Mouse (Mus musculus) embryonic fibroblast, embryonic 13.5 days (primary cell): ENCODE measurements around the gene Tpk1.

Source experiments
- CTCF ChIP-seq: IDR thresholded peaks from 2 replicates; pipeline ENCODE4 v1.5.1; 2011; ENCODE audit warnings: mild to moderate bottlenecking, control low read depth, low read length, moderate library complexity, borderline replicate concordance; ENCODE audit not compliant: insufficient read depth
- POLR2A ChIP-seq: IDR thresholded peaks from 2 replicates; pipeline ENCODE4 v1.6.1; 2011; ENCODE audit warnings: low read depth, mild to moderate bottlenecking, control low read depth, low read length, moderate library complexity

GRCm38 (mm10) chr6:43471556-43471955 lies 194.5 kb downstream of the Tpk1 start:
- TF ChIP-seq CTCF, result no peak
- no peak for TF ChIP-seq POLR2A
